Mouse (Mus musculus) layer of hippocampus, postnatal 36 days (tissue): ENCODE results near the gene Gm49711. TPM values are rescaled to one million over a fixed set of nuclear protein-coding genes. Genes with fewer than 3 reads are reported as not detected.

Source experiments
- DNase-seq, 2 experiments: peaks; one replicate each; pipeline ENCODE4 v3.0.0; 2022
- total RNA-seq, 2 experiments: library from RNA; stranded (reverse); gene quantifications; 2 replicates each; pipeline ENCODE4 v1.2.3; 2021

Gm49711 gene
- total RNA-seq, 2 experiments from 2014 or later: not detected

- DNase-seq: no peak
These were observed 62.9 kb downstream of the Gm49711 start for GRCm38 (mm10) chr16:92120899-92121531.

- DNase-seq: no peak
These were observed 69.1 kb downstream of the Gm49711 start for GRCm38 (mm10) chr16:92127226-92127625.

- no peak for DNase-seq
These were observed 69.5 kb downstream of the Gm49711 start for GRCm38 (mm10) chr16:92127666-92128065.

- DNase-seq: no peak
These were observed 71.7 kb downstream of the Gm49711 start for GRCm38 (mm10) chr16:92129843-92130242.

- no peak for DNase-seq
These were observed 74.4 kb downstream of the Gm49711 start for GRCm38 (mm10) chr16:92132511-92132910.

GRCm38 (mm10) chr16:92134148-92134764, 76.1 kb downstream of the Gm49711 start:
- no peak for DNase-seq

GRCm38 (mm10) chr16:92136275-92136674, 78.2 kb downstream of the Gm49711 start:
- no peak for DNase-seq

GRCm38 (mm10) chr16:92139386-92140261, 81.5 kb downstream of the Gm49711 start:
- DNase-seq: no peak

- DNase-seq: no peak
These were observed 82.2 kb downstream of the Gm49711 start for GRCm38 (mm10) chr16:92140328-92140727.

GRCm38 (mm10) chr16:92141021-92141420, 82.9 kb downstream of the Gm49711 start:
- no peak for DNase-seq

- DNase-seq: no peak
These were observed 84.4 kb downstream of the Gm49711 start for GRCm38 (mm10) chr16:92142426-92143012.

GRCm38 (mm10) chr16:92147631-92148366, 89.7 kb downstream of the Gm49711 start:
- no peak for DNase-seq

- no peak for DNase-seq
These were observed 90.2 kb downstream of the Gm49711 start for GRCm38 (mm10) chr16:92148367-92148728.

- no peak for DNase-seq
These were observed 92.9 kb downstream of the Gm49711 start for GRCm38 (mm10) chr16:92150975-92151374.

- DNase-seq: peak in 1 of 2 experiments; percentile 24
These were observed 99.9 kb downstream of the Gm49711 start for GRCm38 (mm10) chr16:92158021-92158455.

GRCm38 (mm10) chr16:92158461-92159091, 100.5 kb downstream of the Gm49711 start:
- peak; percentile 73 to 78 for DNase-seq

GRCm38 (mm10) chr16:92159114-92159513, 101.0 kb downstream of the Gm49711 start:
- DNase-seq: no peak

GRCm38 (mm10) chr16:92162289-92162688, 104.2 kb downstream of the Gm49711 start:
- DNase-seq: no peak

GRCm38 (mm10) chr16:92163545-92163944, 105.4 kb downstream of the Gm49711 start:
- DNase-seq: no peak

GRCm38 (mm10) chr16:92176052-92176451, 117.9 kb downstream of the Gm49711 start:
- no peak for DNase-seq

GRCm38 (mm10) chr16:92177718-92178117, 119.6 kb downstream of the Gm49711 start:
- DNase-seq: no peak

GRCm38 (mm10) chr16:92179306-92179705, 121.2 kb downstream of the Gm49711 start:
- DNase-seq: no peak
